Mouse (Mus musculus) testis, adult 2 months (tissue): ENCODE results near the gene Tmem135. TPM values are rescaled to one million over a fixed set of nuclear protein-coding genes. Genes with fewer than 3 reads are reported as not detected.

ENCODE experiments used
- H3K27ac ChIP-seq: fragments of 200-500 bp; 2 replicates; pipeline ENCODE4 v1.5.1; 2012; ENCODE audit warnings: low read depth, low read length; ENCODE audit not compliant: control insufficient read depth, insufficient read depth
- H3K27me3 ChIP-seq: fragments of 200-500 bp; 2 replicates; pipeline ENCODE4 v1.6.1; 2012; ENCODE audit warnings: mild to moderate bottlenecking, low read length, moderate library complexity; ENCODE audit not compliant: control insufficient read depth, insufficient read depth
- H3K36me3 ChIP-seq: fragments of 200-500 bp; 2 replicates; pipeline ENCODE4 v1.6.1; 2012; ENCODE audit warnings: mild to moderate bottlenecking, low read length; ENCODE audit not compliant: control insufficient read depth, insufficient read depth
- H3K4me1 ChIP-seq: fragments of 200-500 bp; 2 replicates; pipeline ENCODE4 v1.6.1; 2012; ENCODE audit warnings: low read length; ENCODE audit not compliant: control insufficient read depth, insufficient read depth
- H3K4me3 ChIP-seq: fragments of 200-500 bp; 2 replicates; pipeline ENCODE4 v1.5.1; 2012; ENCODE audit warnings: low read depth, mild to moderate bottlenecking, low read length, moderate library complexity, mixed read lengths; ENCODE audit not compliant: control insufficient read depth
- CTCF ChIP-seq: fragments of 200-500 bp; IDR thresholded peaks from 2 replicates; pipeline ENCODE4 v1.5.1; 2012; ENCODE audit warnings: low read depth, mild to moderate bottlenecking, inconsistent platforms, low read length, moderate library complexity; ENCODE audit not compliant: control insufficient read depth, insufficient read depth, insufficient replicate concordance
- POLR2A ChIP-seq: fragments of 200-500 bp; IDR thresholded peaks from 2 replicates; pipeline ENCODE4 v1.6.1; 2012; ENCODE audit warnings: low read depth, mild to moderate bottlenecking, inconsistent platforms, low read length, moderate library complexity; ENCODE audit not compliant: control insufficient read depth
- polyA plus RNA-seq: library from polyadenylated mRNA; depleted of rRNA; stranded (reverse); fragments of >200 nt; gene quantifications from 2 replicates; pipeline ENCODE4 v1.2.3, GENCODE M21; 2012

Tmem135 gene
- polyA plus RNA-seq, 1 experiment, result 4.6 TPM

- Histone ChIP-seq H3K4me1 (no peaks in the 10 kb centered on the region), H3K4me3 (no peak overlapping the region), H3K36me3 (no peaks in the 10 kb centered on the region), H3K27ac (no peak overlapping the region), H3K27me3 (no peaks in the 10 kb centered on the region)
- TF ChIP-seq CTCF (no peak), POLR2A (no peak)
Observed at GRCm38 (mm10) chr7:89424659-89425058, 20.6 kb upstream of the Tmem135 start.

GRCm38 (mm10) chr7:89423688-89424255, 19.8 kb upstream of the Tmem135 start:
- Histone ChIP-seq H3K4me1 (no peaks in the 10 kb centered on the region), H3K27me3 (no peaks in the 10 kb centered on the region), H3K4me3 (no peak overlapping the region), H3K27ac (no peak overlapping the region), H3K36me3 (no peaks in the 10 kb centered on the region)
- TF ChIP-seq POLR2A (no peak), CTCF (no peak)

GRCm38 (mm10) chr7:89423194-89423593, 19.2 kb upstream of the Tmem135 start:
- Histone ChIP-seq H3K27me3 (no peaks in the 10 kb centered on the region), H3K27ac (no peak overlapping the region), H3K4me3 (no peak overlapping the region), H3K4me1 (no peaks in the 10 kb centered on the region), H3K36me3 (no peaks in the 10 kb centered on the region)
- TF ChIP-seq CTCF (no peak), POLR2A (no peak)

GRCm38 (mm10) chr7:89422650-89423049, 18.6 kb upstream of the Tmem135 start:
- H3K27ac ChIP-seq, result no peak overlapping the region
- H3K27me3 ChIP-seq, result no peaks in the 10 kb centered on the region
- TF ChIP-seq POLR2A (no peak), CTCF (no peak)
- no peak overlapping the region for H3K4me3 ChIP-seq
- no peaks in the 10 kb centered on the region for H3K4me1 ChIP-seq
- H3K36me3 ChIP-seq, result no peaks in the 10 kb centered on the region

GRCm38 (mm10) chr7:89421294-89421693, 17.3 kb upstream of the Tmem135 start:
- Histone ChIP-seq H3K4me1 (no peaks in the 10 kb centered on the region), H3K36me3 (no peaks in the 10 kb centered on the region), H3K27ac (no peak overlapping the region), H3K27me3 (no peaks in the 10 kb centered on the region), H3K4me3 (no peak overlapping the region)
- TF ChIP-seq CTCF, result no peak
- TF ChIP-seq POLR2A, result no peak

- H3K4me3 ChIP-seq, result no peak overlapping the region
Observed at GRCm38 (mm10) chr7:89418917-89419679, 15.1 kb upstream of the Tmem135 start.

GRCm38 (mm10) chr7:89418127-89418653, 14.2 kb upstream of the Tmem135 start:
- no peak overlapping the region for H3K27ac ChIP-seq
- H3K27me3 ChIP-seq, result no peaks in the 10 kb centered on the region
- H3K4me3 ChIP-seq, result no peak overlapping the region
- no peak for TF ChIP-seq CTCF
- no peak for TF ChIP-seq POLR2A
- H3K36me3 ChIP-seq, result no peaks in the 10 kb centered on the region
- H3K4me1 ChIP-seq, result no peaks in the 10 kb centered on the region

More at GRCm38 (mm10) chr7:89418917-89419679, 15.1 kb upstream of the Tmem135 start:
- TF ChIP-seq CTCF (no peak), POLR2A (no peak)
- H3K4me1 ChIP-seq, result no peaks in the 10 kb centered on the region
- no peaks in the 10 kb centered on the region for H3K27me3 ChIP-seq
- H3K36me3 ChIP-seq, result no peaks in the 10 kb centered on the region
- H3K27ac ChIP-seq, result no peak overlapping the region
